Mouse (Mus musculus) CH12.LX (cell line): Measurements from ENCODE around the gene Mrpl55. TPM values are rescaled to one million over a fixed set of nuclear protein-coding genes. Genes with fewer than 3 reads are reported as not detected.

Source experiments
- DNase-seq: peaks from one replicate; pipeline ENCODE4 v3.0.0-alpha.2; 2013; ENCODE audit errors: extremely low read depth
- H3K27ac ChIP-seq: 2 replicates; pipeline ENCODE4 v1.5.1; 2012; ENCODE audit warnings: low read depth, mild to moderate bottlenecking, control low read depth, moderate library complexity; ENCODE audit not compliant: insufficient read depth
- H3K27me3 ChIP-seq: replicated peaks from 2 replicates; pipeline ENCODE3; 2012; ENCODE audit warnings: inconsistent platforms
- H3K36me3 ChIP-seq, 2 experiments: replicated peaks in 1 of 2; 2 replicates each; pipeline versions ENCODE3 to v1.6.1; 2012; ENCODE audit warnings: inconsistent platforms in 1 of 2, low read length in 1 of 2, mild to moderate bottlenecking in 1 of 2, mixed read lengths in 1 of 2, moderate library complexity in 1 of 2; ENCODE audit not compliant: control insufficient read depth in 1 of 2, insufficient read depth in 1 of 2
- H3K4me1 ChIP-seq, 2 experiments: 2 replicates each; pipeline ENCODE4 v1.6.1; 2012; ENCODE audit warnings: inconsistent platforms in 1 of 2, moderate library complexity in 1 of 2; ENCODE audit not compliant: insufficient read depth in 2 of 2, control insufficient read depth in 1 of 2
- H3K4me2 ChIP-seq: 2 replicates; pipeline ENCODE4 v1.6.1; 2012; ENCODE audit warnings: low read depth, mild to moderate bottlenecking, control low read depth; ENCODE audit not compliant: poor library complexity, insufficient read depth, severe bottlenecking
- H3K4me3 ChIP-seq, 3 experiments: fragments of 150-350 bp in 1 of 3; sonication (generic) in 1 of 3; replicated peaks in 1 of 3; 2 replicates each; pipeline versions ENCODE3 to v1.5.1; 2011 to 2012; ENCODE audit warnings: low read depth in 2 of 3, low read length in 2 of 3, mild to moderate bottlenecking in 2 of 3, moderate library complexity in 2 of 3, control low read depth in 1 of 3, improper control_type of control experiment in 1 of 3, inconsistent platforms in 1 of 3, mixed read lengths in 1 of 3; ENCODE audit not compliant: poor library complexity in 1 of 3
- H3K79me2 ChIP-seq: replicated peaks from 2 replicates; pipeline ENCODE4 v1.6.1; 2012; ENCODE audit warnings: mild to moderate bottlenecking, moderate library complexity; ENCODE audit not compliant: control insufficient read depth, poor library complexity, insufficient read depth, severe bottlenecking; ENCODE audit errors: extremely low read depth
- H3K9ac ChIP-seq: 2 replicates; pipeline ENCODE4 v1.6.1; 2012; ENCODE audit warnings: low read depth, mild to moderate bottlenecking, control low read depth, moderate library complexity; ENCODE audit not compliant: insufficient read depth
- H3K9me3 ChIP-seq: replicated peaks from 2 replicates; pipeline ENCODE3; 2012; ENCODE audit warnings: low read length, inconsistent platforms, mixed read lengths
- BHLHE40 ChIP-seq: IDR thresholded peaks from 2 replicates; pipeline ENCODE4 v1.6.1; 2011; ENCODE audit warnings: mild to moderate bottlenecking, low read depth, low read length, improper control_type of control experiment
- CHD1 ChIP-seq: IDR thresholded peaks from 2 replicates; pipeline ENCODE4 v1.6.1; 2012; ENCODE audit warnings: low read depth, low read length, improper control_type of control experiment, inconsistent platforms
- CHD2 ChIP-seq: IDR thresholded peaks from 2 replicates; pipeline ENCODE4 v1.6.1; 2011; ENCODE audit warnings: low read length, improper control_type of control experiment
- CTCF ChIP-seq, 2 experiments: IDR thresholded peaks in 1 of 2; conservative IDR thresholded peaks in 1 of 2; 2 replicates each; pipeline ENCODE4 v1.5.1; 2011 to 2012; ENCODE audit warnings: low read depth in 2 of 2, low read length in 2 of 2, improper control_type of control experiment in 1 of 2, inconsistent platforms in 1 of 2, mild to moderate bottlenecking in 1 of 2, moderate library complexity in 1 of 2
- E2F4 ChIP-seq: IDR thresholded peaks from 2 replicates; pipeline ENCODE4 v1.6.1; 2011; ENCODE audit warnings: low read depth, low read length, improper control_type of control experiment; ENCODE audit not compliant: insufficient replicate concordance
- ELF1 ChIP-seq: IDR thresholded peaks from 2 replicates; pipeline ENCODE4 v1.6.1; 2014; ENCODE audit warnings: low read depth, mild to moderate bottlenecking, inconsistent platforms, low read length, improper control_type of control experiment
- EP300 ChIP-seq: IDR thresholded peaks from 2 replicates; pipeline ENCODE4 v1.6.1; 2011; ENCODE audit warnings: low read length, improper control_type of control experiment
- ETS1 ChIP-seq: conservative IDR thresholded peaks from 2 replicates; pipeline ENCODE4 v1.6.1; 2012; ENCODE audit warnings: low read depth, mild to moderate bottlenecking, inconsistent platforms, low read length, improper control_type of control experiment, moderate library complexity
- GABPA ChIP-seq: IDR thresholded peaks from 2 replicates; pipeline ENCODE4 v1.6.1; 2012; ENCODE audit warnings: low read depth, low read length, improper control_type of control experiment, inconsistent platforms; ENCODE audit not compliant: insufficient replicate concordance
- HCFC1 ChIP-seq: IDR thresholded peaks from 2 replicates; pipeline ENCODE4 v1.6.1; 2012; ENCODE audit warnings: low read depth, mild to moderate bottlenecking, inconsistent platforms, low read length, improper control_type of control experiment
- IRF4 ChIP-seq: IDR thresholded peaks from 2 replicates; pipeline ENCODE4 v1.6.1; 2014; ENCODE audit warnings: low read depth, mild to moderate bottlenecking, inconsistent platforms, low read length, improper control_type of control experiment
- JUN ChIP-seq: IDR thresholded peaks from 2 replicates; pipeline ENCODE4 v1.6.1; 2011; ENCODE audit warnings: low read depth, mild to moderate bottlenecking, low read length, improper control_type of control experiment, moderate library complexity; ENCODE audit not compliant: insufficient read depth
- JUND ChIP-seq: conservative IDR thresholded peaks from 2 replicates; pipeline ENCODE4 v1.6.1; 2011; ENCODE audit warnings: low read depth, low read length, improper control_type of control experiment
- KAT2A ChIP-seq: IDR thresholded peaks from 2 replicates; pipeline ENCODE4 v1.6.1; 2012; ENCODE audit warnings: low read length, improper control_type of control experiment, inconsistent platforms; ENCODE audit not compliant: insufficient replicate concordance
- MAFK ChIP-seq: IDR thresholded peaks from 2 replicates; pipeline ENCODE4 v1.6.1; 2011; ENCODE audit warnings: low read length, improper control_type of control experiment; ENCODE audit not compliant: insufficient replicate concordance
- MAX ChIP-seq: IDR thresholded peaks from 2 replicates; pipeline ENCODE4 v1.6.1; 2011; ENCODE audit warnings: low read length, improper control_type of control experiment
- MAZ ChIP-seq: IDR thresholded peaks from 2 replicates; pipeline ENCODE4 v1.6.1; 2012; ENCODE audit warnings: low read depth, mild to moderate bottlenecking, inconsistent platforms, low read length, improper control_type of control experiment, moderate library complexity
- MEF2A ChIP-seq: IDR thresholded peaks from 2 replicates; pipeline ENCODE4 v1.6.1; 2014; ENCODE audit warnings: low read depth, mild to moderate bottlenecking, inconsistent platforms, low read length, improper control_type of control experiment, borderline replicate concordance
- MXI1 ChIP-seq: IDR thresholded peaks from 2 replicates; pipeline ENCODE4 v1.6.1; 2011; ENCODE audit warnings: mild to moderate bottlenecking, low read depth, low read length, improper control_type of control experiment
- MYC ChIP-seq: IDR thresholded peaks from 2 replicates; pipeline ENCODE4 v1.6.1; 2011; ENCODE audit warnings: low read depth, mild to moderate bottlenecking, improper control_type of control experiment, low read length
- NELFE ChIP-seq: IDR thresholded peaks from 2 replicates; pipeline ENCODE4 v1.6.1; 2011; ENCODE audit warnings: low read depth, low read length, improper control_type of control experiment
- NRF1 ChIP-seq: IDR thresholded peaks from 2 replicates; pipeline ENCODE4 v1.6.1; 2014; ENCODE audit warnings: low read depth, mild to moderate bottlenecking, inconsistent platforms, low read length, improper control_type of control experiment, moderate library complexity
- PAX5 ChIP-seq: IDR thresholded peaks from 2 replicates; pipeline ENCODE4 v1.6.1; 2012; ENCODE audit warnings: low read length, inconsistent platforms, mixed read lengths
- POLR2A ChIP-seq: IDR thresholded peaks from 2 replicates; pipeline ENCODE4 v1.6.1; 2011; ENCODE audit warnings: low read depth, mild to moderate bottlenecking, improper control_type of control experiment, low read length
- POLR2AphosphoS2 ChIP-seq: IDR thresholded peaks from 2 replicates; pipeline ENCODE4 v1.6.1; 2011; ENCODE audit warnings: low read depth, low read length, improper control_type of control experiment
- RAD21 ChIP-seq: IDR thresholded peaks from 2 replicates; pipeline ENCODE4 v1.6.1; 2011; ENCODE audit warnings: low read depth, mild to moderate bottlenecking, low read length, improper control_type of control experiment, moderate library complexity
- RCOR1 ChIP-seq: conservative IDR thresholded peaks from 2 replicates; pipeline ENCODE4 v1.6.1; 2012; ENCODE audit warnings: low read depth, mild to moderate bottlenecking, inconsistent platforms, low read length, improper control_type of control experiment
- SIN3A ChIP-seq: IDR thresholded peaks from 2 replicates; pipeline ENCODE4 v1.6.1; 2012; ENCODE audit warnings: low read length, improper control_type of control experiment, inconsistent platforms
- SMC3 ChIP-seq: IDR thresholded peaks from 2 replicates; pipeline ENCODE4 v1.6.1; 2011; ENCODE audit warnings: low read depth, low read length, improper control_type of control experiment
- TBP ChIP-seq: conservative IDR thresholded peaks from 2 replicates; pipeline ENCODE4 v1.6.1; 2011; ENCODE audit warnings: low read depth, low read length, improper control_type of control experiment
- TCF12 ChIP-seq: IDR thresholded peaks from 2 replicates; pipeline ENCODE4 v1.6.1; 2014; ENCODE audit warnings: low read depth, mild to moderate bottlenecking, inconsistent platforms, low read length, improper control_type of control experiment
- UBTF ChIP-seq: IDR thresholded peaks from 2 replicates; pipeline ENCODE4 v1.6.1; 2012; ENCODE audit warnings: low read depth, mild to moderate bottlenecking, inconsistent platforms, low read length, improper control_type of control experiment, moderate library complexity
- USF1 ChIP-seq: IDR thresholded peaks from 2 replicates; pipeline ENCODE4 v1.6.1; 2014; ENCODE audit warnings: low read depth, mild to moderate bottlenecking, inconsistent platforms, low read length, improper control_type of control experiment
- USF2 ChIP-seq: conservative IDR thresholded peaks from 2 replicates; pipeline ENCODE4 v1.6.1; 2011; ENCODE audit warnings: low read depth, low read length, improper control_type of control experiment
- ZC3H11A ChIP-seq: IDR thresholded peaks from 2 replicates; pipeline ENCODE4 v1.6.1; 2012; ENCODE audit warnings: low read depth, mild to moderate bottlenecking, inconsistent platforms, low read length, improper control_type of control experiment
- ZKSCAN1 ChIP-seq: IDR thresholded peaks from 2 replicates; pipeline ENCODE4 v1.6.1; 2012; ENCODE audit warnings: low read depth, inconsistent platforms, low read length, improper control_type of control experiment, borderline replicate concordance
- ZMIZ1 ChIP-seq: IDR thresholded peaks from 2 replicates; pipeline ENCODE4 v1.6.1; 2012; ENCODE audit warnings: low read depth, mild to moderate bottlenecking, inconsistent platforms, low read length, improper control_type of control experiment
- ZNF384 ChIP-seq: IDR thresholded peaks from 2 replicates; pipeline ENCODE4 v1.6.1; 2012; ENCODE audit warnings: low read depth, low read length, improper control_type of control experiment, inconsistent platforms
- dilution Hi-C: fragments of 300-500 bp; cut with MboI; formaldehyde crosslinking; loops from 2 replicates; pipeline ENCODE4 v1.14.3; 2020; ENCODE audit warnings: low sequenced_read_pairs; ENCODE audit not compliant: extremely low pct_unique_long_range_greater_than_20kb, extremely low pct_ligation_motif_present
- in situ Hi-C: fragments of 300-500 bp; cut with MboI; formaldehyde crosslinking; loops from 3 replicates; pipeline ENCODE4 v1.14.3; 2019; ENCODE audit warnings: low sequenced_read_pairs, low pct_ligation_motif_present, low pct_unique_long_range_greater_than_20kb, mixed read lengths
- polyA plus RNA-seq: library from polyadenylated mRNA; unstranded; fragments of >175 nt; gene quantifications from 2 replicates; pipeline ENCODE4 v1.2.1, GENCODE M21; 2012; ENCODE audit warnings: low read depth; ENCODE audit not compliant: insufficient read length
- total RNA-seq, 2 experiments: library from RNA; depleted of rRNA; stranded (reverse); fragments of 300-350 nt in 1 of 2; fragments of >200 nt in 1 of 2; gene quantifications; 2 replicates each; pipeline ENCODE4 v1.2.3; 2012 to 2014

Mrpl55 gene
- total and polyA plus RNA-seq, 3 experiments: 74.4 to 92.9 (median 88.2) TPM

DNA sequence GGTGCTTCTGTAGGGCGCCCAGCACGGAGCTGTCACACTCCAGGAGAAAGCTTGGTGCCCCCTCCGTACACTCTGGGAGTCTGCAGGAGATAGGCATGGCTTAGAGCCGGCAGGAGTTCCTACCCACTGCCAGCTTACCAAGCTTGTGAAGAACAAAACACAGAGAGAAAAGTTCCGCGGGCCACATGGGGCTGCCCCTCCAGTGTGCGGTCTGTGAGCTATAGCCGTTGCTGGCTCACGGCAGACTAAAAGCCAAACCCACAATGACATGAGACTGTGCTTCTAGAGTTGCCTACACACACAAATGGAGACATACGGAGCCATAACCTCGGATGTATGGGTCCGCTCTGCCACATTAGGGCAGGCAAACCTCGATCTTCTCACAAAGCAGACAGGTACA, 43.2 kb upstream of the Mrpl55 start:
- H3K4me1 ChIP-seq: peaks cover 24 to 52% of the 10 kb centered on the region in 2 experiments
- no peak overlapping the region for H3K9ac ChIP-seq
- peak overlapping the region; percentile 15; the same call in 1 of the 2 replicates for H3K27ac ChIP-seq

GRCm38 (mm10) chr11:59159558-59159957, 42.7 kb upstream of the Mrpl55 start:
- H3K27me3 ChIP-seq: no peaks in the 10 kb centered on the region
- no peaks in the 10 kb centered on the region for H3K9me3 ChIP-seq
- H3K4me2 ChIP-seq: peak overlapping the region; percentile 11; the same call in 1 of the 2 replicates
- in situ Hi-C loops: no loop called here
- H3K27ac ChIP-seq: peak overlapping the region; percentile 15; the same call in 1 of the 2 replicates
- no peak for DNase-seq
- TF ChIP-seq JUND (no peak), USF1 (no peak), TCF12 (no peak), ZNF384 (no peak), ZMIZ1 (no peak), ZKSCAN1 (no peak), CHD1 (no peak), IRF4 (no peak), KAT2A (no peak), E2F4 (no peak)
- H3K79me2 ChIP-seq: no peaks in the 10 kb centered on the region
- H3K9ac ChIP-seq: no peak overlapping the region
- dilution Hi-C loops: no loop called here
- H3K4me3 ChIP-seq: peak overlapping the region in 2 of 3 experiments; percentile 0 to 8
- peaks cover 11 to 36% of the 10 kb centered on the region in 2 experiments for H3K36me3 ChIP-seq
- H3K4me1 ChIP-seq: peaks cover 28 to 56% of the 10 kb centered on the region in 2 experiments

More for the DNA sequence above, 43.2 kb upstream of the Mrpl55 start:
- H3K79me2 ChIP-seq: no peaks in the 10 kb centered on the region
- peaks cover 11 to 36% of the 10 kb centered on the region in 2 experiments for H3K36me3 ChIP-seq
- peak overlapping the region; percentile 11 for H3K4me2 ChIP-seq
- in situ Hi-C loops: no loop called here
- DNase-seq: peak; percentile 72
- no peaks in the 10 kb centered on the region for H3K9me3 ChIP-seq
- dilution Hi-C loops: no loop called here
- TF ChIP-seq ZNF384 (no peak), SMC3 (no peak), MEF2A (peak; percentile 71), GABPA (no peak), POLR2AphosphoS2 (no peak), NRF1 (peak; percentile 12; the same call in 1 of the 2 replicates), EP300 (peak; percentile 74), TBP (0 out of 2 replicates have a peak, but pooled peaks have one; percentile 25), RCOR1 (no peak), E2F4 (no peak), MXI1 (peak; percentile 78), ELF1 (peak; percentile 37; the same call in 1 of the 2 replicates), JUND (no peak), RAD21 (no peak; the same call in 1 of the 2 replicates), MAZ (peak; percentile 48; the same call in 1 of the 2 replicates), MAX (peak; percentile 80), USF2 (no peak), CHD1 (no peak), JUN (no peak), ZKSCAN1 (no peak), KAT2A (no peak), HCFC1 (0 out of 2 replicates have a peak, but pooled peaks have one; percentile 16), CHD2 (no peak), BHLHE40 (peak; percentile 61), USF1 (no peak), CTCF (conservative IDR thresholded peaks at IDR 0.05 in 1 of 2, IDR thresholded peaks at IDR 0.05 in 1 of 2; ENCODE audit: low read depth in 2 of 2, low read length in 2 of 2) (no peak), ZC3H11A (no peak), MYC (peak; percentile 63; the same call in 1 of the 2 replicates), IRF4 (peak; percentile 65; the same call in 1 of the 2 replicates), ZMIZ1 (no peak), UBTF (peak; percentile 81; the same call in 1 of the 2 replicates), POLR2A (no peak), TCF12 (peak; percentile 54; the same call in 1 of the 2 replicates), SIN3A (peak; percentile 61; the same call in 1 of the 2 replicates), PAX5 (no peak), ETS1 (peak; percentile 52), NELFE (peak; percentile 50; the same call in 1 of the 2 replicates), MAFK (0 out of 2 replicates have a peak, but pooled peaks have one; percentile 24)
- no peaks in the 10 kb centered on the region for H3K27me3 ChIP-seq
- H3K4me3 ChIP-seq: peak overlapping the region; percentile 7 to 27 (median 8)
